Mouse (Mus musculus) thymus, adult 2 months (tissue): ENCODE data around the gene Ntsr1.

Experiments used
- CTCF ChIP-seq: fragments of 200-500 bp; IDR thresholded peaks from 2 replicates; pipeline ENCODE4 v1.5.1; 2012; ENCODE audit warnings: mild to moderate bottlenecking, control low read depth, low read length, moderate library complexity, borderline replicate concordance; ENCODE audit not compliant: control insufficient read depth, poor library complexity, insufficient read depth; ENCODE audit errors: extremely low read depth
- POLR2A ChIP-seq: fragments of 200-500 bp; IDR thresholded peaks from 2 replicates; pipeline ENCODE4 v1.6.1; 2012; ENCODE audit warnings: mild to moderate bottlenecking, low read length, control low read depth, moderate library complexity; ENCODE audit not compliant: control insufficient read depth, poor library complexity, insufficient read depth; ENCODE audit errors: extremely low read depth

DNA sequence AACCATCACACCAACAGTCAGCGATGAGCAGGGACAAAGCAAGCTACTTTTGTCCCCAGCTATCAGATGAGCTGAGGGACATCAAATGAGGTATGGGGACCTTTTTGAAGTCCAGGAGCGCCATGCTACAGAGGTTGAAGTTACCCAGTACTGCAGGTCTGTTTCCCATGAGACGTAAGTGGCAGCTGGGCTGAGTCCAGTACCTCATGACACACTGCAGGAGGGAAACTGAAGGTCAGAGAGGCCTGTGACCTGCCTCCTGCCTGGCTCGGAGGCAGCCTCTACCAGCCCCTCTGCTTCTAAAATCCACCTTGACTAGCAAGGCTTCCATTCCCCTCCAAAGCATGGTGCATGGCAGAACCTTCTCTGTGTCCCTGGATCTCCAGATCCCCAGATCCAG, 40.3 kb upstream of the Ntsr1 start:
- no peak for TF ChIP-seq CTCF
- no peak for TF ChIP-seq POLR2A
